Mouse (Mus musculus) liver, embryonic 16.5 days (tissue): ENCODE measurements around the gene Dusp18. TPM values are rescaled to one million over a fixed set of nuclear protein-coding genes. Genes with fewer than 3 reads are reported as not detected.
A peak's percentile ranks its signal among the peaks of the same experiment; 100 is the strongest.

Experiments
- ATAC-seq: fragments of 200-750 bp; cut with Nextera tagmentation; 2 replicates; pipeline ENCODE4 v1.8.0; 2017; ENCODE audit warnings: low read depth, mild to moderate bottlenecking, moderate number of reproducible peaks, moderate library complexity
- H3K27ac ChIP-seq: fragments of 300-500 bp; sonication (generic); 2 replicates; pipeline ENCODE4 v1.5.1; 2014; ENCODE audit warnings: mild to moderate bottlenecking, low read length
- H3K27me3 ChIP-seq: fragments of 300-500 bp; sonication (generic); 2 replicates; pipeline ENCODE4 v1.6.1; 2014; ENCODE audit warnings: low read depth, low read length, mixed read lengths; ENCODE audit not compliant: control insufficient read depth, insufficient read depth
- H3K36me3 ChIP-seq: fragments of 300-500 bp; sonication (generic); 2 replicates; pipeline ENCODE4 v1.6.1; 2014; ENCODE audit warnings: mild to moderate bottlenecking; ENCODE audit not compliant: control insufficient read depth, insufficient read depth
- H3K4me1 ChIP-seq: fragments of 300-500 bp; sonication (generic); 2 replicates; pipeline ENCODE4 v1.6.1; 2014; ENCODE audit warnings: low read depth, low read length, mixed read lengths; ENCODE audit not compliant: control insufficient read depth
- H3K4me2 ChIP-seq: fragments of 300-500 bp; sonication (generic); 2 replicates; pipeline ENCODE4 v1.6.1; 2014; ENCODE audit warnings: low read depth, low read length, mixed read lengths
- H3K4me3 ChIP-seq: fragments of 300-500 bp; sonication (generic); 2 replicates; pipeline ENCODE4 v1.5.1; 2014; ENCODE audit warnings: low read depth, mild to moderate bottlenecking, low read length
- H3K9ac ChIP-seq: fragments of 300-500 bp; sonication (generic); 2 replicates; pipeline ENCODE4 v1.6.1; 2014; ENCODE audit warnings: low read depth, low read length
- H3K9me3 ChIP-seq: fragments of 300-500 bp; sonication (generic); replicated peaks from 2 replicates; pipeline ENCODE4 v1.6.1; 2016; ENCODE audit warnings: low read length; ENCODE audit not compliant: control insufficient read depth
- WGBS: fragments of 180-500 bp; shearing (Covaris S2); extraction: QIAGEN DNeasy Blood & Tissue Kit; methylation state at CpG from one replicate; pipeline ENCODE4 v1.1.7; 2014; ENCODE audit not compliant: insufficient replicate concordance; 5-methylcytosine and 5-hydroxymethylcytosine counted together
- polyA plus RNA-seq: library from polyadenylated mRNA; unstranded; fragments of >200 nt; fragmentation: Nextera tagmentation; extraction: Ambion mirVana; gene quantifications from 2 replicates; pipeline ENCODE4 v1.2.1, GENCODE M21; 2015

Gene Dusp18
- polyA plus RNA-seq, 1 experiment from 2014 or later: 0.28 TPM

DNA sequence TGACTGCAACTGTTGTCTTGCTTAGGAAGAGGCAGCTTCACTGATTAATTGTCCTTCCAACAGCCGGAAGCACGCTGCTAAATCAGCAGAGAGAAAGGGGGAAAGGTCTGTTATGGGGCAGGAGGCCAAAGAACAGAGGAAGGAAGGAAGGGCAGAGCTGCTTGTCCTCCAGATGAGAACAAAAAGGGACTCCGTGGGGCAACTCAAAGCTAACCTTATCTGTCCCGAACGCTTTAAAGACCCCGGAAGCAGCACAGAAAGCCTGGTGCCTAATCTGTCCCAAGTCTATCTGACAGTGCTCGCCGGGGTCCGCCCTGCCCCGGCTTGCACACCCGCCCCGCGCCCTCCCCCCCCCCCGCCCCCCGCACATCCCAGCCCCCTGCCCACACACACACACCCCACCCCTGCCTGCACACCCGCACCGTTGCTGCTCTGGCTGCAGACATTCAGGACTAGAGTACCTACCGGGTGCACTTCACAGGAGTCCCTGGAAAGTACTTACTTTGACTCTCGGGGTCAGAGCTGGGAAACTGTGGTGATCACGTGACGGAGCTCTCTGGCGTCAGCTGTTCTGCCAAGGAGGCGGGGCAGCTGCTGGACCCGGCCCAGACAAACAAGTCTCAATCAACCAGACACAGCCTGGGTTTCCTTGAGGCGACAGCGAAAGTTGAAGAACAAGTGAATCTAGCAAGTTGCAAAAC, 36.6 kb downstream of the Dusp18 start, which contains the start of gene Tcn2:
TSS of gene Tcn2 (minus strand) at position 649 of the 701 bp plus-strand sequence.
- H3K4me1 ChIP-seq: no peaks in the 10 kb centered on the region
- peak within 1 kb of the TSS; percentile 26; the same call in 1 of the 2 replicates for H3K9ac ChIP-seq
- H3K4me2 ChIP-seq: peak within 1 kb of the TSS; percentile 49
- H3K4me3 ChIP-seq: peak within 1 kb of the TSS; percentile 51
- no peak within 1 kb of the TSS for H3K27ac ChIP-seq
- ATAC-seq: peak; percentile 78
- WGBS: under 1% methylated on average over 20 of the region's 26 CpGs
- no peaks in the 10 kb centered on the region for H3K27me3 ChIP-seq
- no peaks in the 10 kb centered on the region for H3K9me3 ChIP-seq
- no peaks in the 10 kb centered on the region for H3K36me3 ChIP-seq

DNA sequence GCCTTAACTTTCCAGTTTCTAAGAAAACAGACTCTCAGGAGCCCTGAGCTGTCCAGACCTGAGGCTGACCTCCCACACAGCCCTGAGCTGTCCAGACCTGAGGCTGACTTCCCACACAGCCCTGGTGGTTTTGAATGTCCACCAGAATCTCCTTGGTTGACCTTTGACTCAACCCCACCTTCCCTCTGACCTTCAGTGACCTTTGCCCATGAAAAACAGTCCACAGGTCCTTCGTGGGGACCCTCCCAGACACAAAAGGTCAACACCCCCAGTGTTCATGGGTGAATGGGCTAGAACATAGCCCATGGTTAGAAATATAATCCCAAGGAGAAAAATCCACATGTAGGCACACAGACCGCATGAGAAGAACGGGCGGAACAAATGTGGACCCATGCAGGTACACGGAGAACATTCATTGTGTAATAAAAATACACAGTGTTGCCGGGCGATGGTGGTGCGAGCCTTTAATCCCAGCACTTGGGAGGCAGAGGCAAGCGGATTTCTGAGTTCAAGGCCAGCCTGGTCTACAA, 38.8 kb downstream of the Dusp18 start:
- no peak overlapping the region for H3K4me2 ChIP-seq
- no peaks in the 10 kb centered on the region for H3K27me3 ChIP-seq
- 73% methylated on average over 9 of the region's 9 CpGs for WGBS
- no peak overlapping the region for H3K4me3 ChIP-seq
- no peak for ATAC-seq
- no peaks in the 10 kb centered on the region for H3K9me3 ChIP-seq
- no peak overlapping the region for H3K9ac ChIP-seq
- H3K27ac ChIP-seq: no peak overlapping the region
- no peaks in the 10 kb centered on the region for H3K36me3 ChIP-seq
- H3K4me1 ChIP-seq: no peaks in the 10 kb centered on the region

DNA sequence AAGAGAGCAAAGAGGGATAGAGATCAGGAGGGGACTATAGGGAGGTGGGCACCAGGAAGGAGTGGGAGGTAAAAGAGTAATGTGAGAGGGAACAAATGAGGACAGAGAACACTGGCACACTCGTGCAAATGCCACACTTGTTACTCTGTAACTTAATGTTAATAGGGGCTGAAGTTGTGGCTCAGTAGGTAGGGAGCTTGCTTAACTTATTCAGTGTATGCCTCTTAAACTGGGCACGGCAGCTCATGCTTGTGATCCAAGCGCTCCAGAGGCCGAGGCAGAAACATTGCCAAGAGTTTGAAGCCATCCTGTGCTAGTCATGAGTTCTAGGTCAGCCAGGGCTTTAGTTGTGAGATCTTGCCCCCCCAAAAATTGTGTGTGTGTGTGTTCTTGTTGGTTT, 40.1 kb downstream of the Dusp18 start:
- no peaks in the 10 kb centered on the region for H3K9me3 ChIP-seq
- no peak overlapping the region for H3K4me3 ChIP-seq
- no peaks in the 10 kb centered on the region for H3K36me3 ChIP-seq
- H3K4me2 ChIP-seq: no peak overlapping the region
- H3K27ac ChIP-seq: no peak overlapping the region
- H3K27me3 ChIP-seq: no peaks in the 10 kb centered on the region
- ATAC-seq: no peak
- no peaks in the 10 kb centered on the region for H3K4me1 ChIP-seq
- 57% methylated on average over 4 of the region's 4 CpGs for WGBS
- no peak overlapping the region for H3K9ac ChIP-seq

DNA sequence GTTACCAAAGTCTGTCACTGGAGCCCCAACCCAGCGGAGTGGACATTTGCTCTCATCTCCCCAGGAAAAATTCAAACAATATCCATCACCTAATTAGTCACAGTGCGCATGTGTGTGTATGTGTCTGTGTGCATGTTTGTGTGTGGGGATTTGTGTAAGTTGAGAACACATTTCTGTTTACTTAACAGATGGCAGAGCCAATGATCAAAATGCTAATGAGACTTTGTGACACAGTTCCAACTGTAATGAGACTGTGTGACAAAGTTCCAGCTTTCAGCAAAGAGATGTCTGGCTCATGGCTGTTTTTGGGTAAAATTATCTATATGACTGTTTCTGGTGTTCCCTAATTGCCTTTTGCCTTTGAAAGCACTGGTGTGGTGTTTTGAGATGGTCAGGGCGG, 41.3 kb downstream of the Dusp18 start:
- H3K27me3 ChIP-seq: no peaks in the 10 kb centered on the region
- WGBS: 60% methylated on average over 3 of the region's 3 CpGs

DNA sequence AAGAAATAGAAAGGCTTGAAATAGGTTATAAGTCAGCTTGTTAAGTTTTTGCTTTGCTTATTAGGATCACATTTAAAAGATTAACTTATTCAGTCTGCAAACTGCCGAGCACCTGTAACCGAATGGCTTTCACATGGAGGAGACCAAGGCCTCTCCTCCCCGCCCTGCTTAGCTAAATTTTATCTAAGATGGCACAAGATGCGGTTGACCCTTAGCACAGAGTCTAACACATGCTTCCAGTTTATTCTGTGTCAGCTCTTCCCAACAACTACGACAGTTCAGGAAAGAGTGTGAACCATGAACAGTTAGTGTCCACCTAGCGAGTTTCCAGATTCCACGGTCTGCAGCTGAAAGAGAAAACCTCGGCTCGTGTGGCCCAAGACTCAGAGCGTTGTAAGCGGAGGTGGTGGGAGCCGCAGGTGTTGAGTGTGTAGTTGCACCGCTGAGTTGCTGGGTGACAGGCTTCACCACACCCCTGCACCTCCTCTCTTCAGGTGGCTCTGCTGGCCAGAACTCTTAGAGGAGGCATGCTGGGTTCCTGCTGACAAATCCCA, 42.4 kb downstream of the Dusp18 start:
- 73% methylated on average over 13 of the region's 13 CpGs for WGBS
- Histone ChIP-seq H3K9me3 (no peaks in the 10 kb centered on the region), H3K4me2 (no peak overlapping the region), H3K27ac (no peak overlapping the region), H3K9ac (no peak overlapping the region), H3K4me3 (no peak overlapping the region), H3K36me3 (no peaks in the 10 kb centered on the region), H3K27me3 (no peaks in the 10 kb centered on the region), H3K4me1 (no peaks in the 10 kb centered on the region)
- ATAC-seq: no peak

More for the DNA sequence above, 41.3 kb downstream of the Dusp18 start:
- Histone ChIP-seq H3K27ac (no peak overlapping the region), H3K4me3 (no peak overlapping the region), H3K36me3 (no peaks in the 10 kb centered on the region), H3K4me2 (no peak overlapping the region), H3K4me1 (no peaks in the 10 kb centered on the region), H3K9ac (no peak overlapping the region), H3K9me3 (no peaks in the 10 kb centered on the region)
- no peak for ATAC-seq

DNA sequence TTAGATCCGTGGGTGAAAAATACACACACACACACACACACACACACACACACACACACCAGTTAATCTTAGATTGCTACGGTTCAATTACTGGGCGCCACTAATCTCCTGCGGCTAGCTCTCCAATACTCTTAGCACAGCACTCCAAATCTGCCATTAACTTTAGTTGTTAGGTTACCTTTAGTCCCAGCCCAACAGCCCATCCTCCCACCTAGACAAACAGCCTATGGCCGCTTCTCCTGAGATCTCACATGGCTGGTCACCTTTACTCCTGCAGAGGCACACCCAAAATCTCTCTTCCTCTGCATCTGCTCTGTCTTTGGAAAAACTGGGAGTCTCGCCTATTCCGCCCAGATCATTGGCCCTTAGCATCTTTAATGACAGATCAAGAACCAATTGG, 46.3 kb downstream of the Dusp18 start:
- Histone ChIP-seq H3K27me3 (peaks cover 5% of the 10 kb centered on the region; the same call in 1 of the 2 replicates), H3K36me3 (no peaks in the 10 kb centered on the region), H3K4me1 (no peaks in the 10 kb centered on the region), H3K9me3 (no peaks in the 10 kb centered on the region), H3K27ac (no peak overlapping the region), H3K4me3 (no peak overlapping the region), H3K4me2 (no peak overlapping the region), H3K9ac (no peak overlapping the region)
- no peak for ATAC-seq
- 67% methylated on average over 7 of the region's 7 CpGs for WGBS

DNA sequence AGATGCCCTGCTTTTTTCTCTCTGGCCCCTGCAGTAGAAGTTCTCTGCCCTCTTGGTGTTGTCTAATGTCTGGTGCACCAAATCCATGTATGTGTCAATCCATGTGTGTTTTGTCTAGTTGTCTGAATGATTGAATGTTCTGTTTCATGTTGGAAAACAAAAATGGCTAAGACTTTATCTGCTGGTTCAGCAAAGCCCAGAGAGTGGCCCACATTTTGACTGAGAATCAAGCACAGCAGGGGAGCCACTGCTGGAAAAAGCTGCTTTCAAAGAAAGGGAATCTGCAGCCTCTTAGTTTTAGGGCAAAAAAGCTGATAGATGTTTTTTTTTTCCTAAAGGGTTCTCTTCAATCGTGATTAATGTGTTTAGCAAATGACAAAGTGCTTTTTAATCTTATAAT, 51.3 kb downstream of the Dusp18 start:
- ATAC-seq: no peak
- Histone ChIP-seq H3K27ac (no peak overlapping the region), H3K27me3 (peaks cover 5% of the 10 kb centered on the region; the same call in 1 of the 2 replicates), H3K36me3 (no peaks in the 10 kb centered on the region), H3K4me3 (no peak overlapping the region), H3K9me3 (no peaks in the 10 kb centered on the region), H3K4me1 (no peaks in the 10 kb centered on the region), H3K4me2 (no peak overlapping the region), H3K9ac (no peak overlapping the region)
- WGBS: 17% methylated on average over 1 of the region's 1 CpGs

Other genes starting within 250 kb of the Dusp18 start
- gene Morc2a, start 246.0 kb upstream of the Dusp18 start, polyA plus RNA-seq: 5.8 and 6.0 TPM in 2 replicates
- gene Osbp2, start 31.3 kb upstream of the Dusp18 start, polyA plus RNA-seq: 0.09 and 0.12 TPM in 2 replicates
- 0.06 TPM in 1 of 2 replicates, not detected in the other for gene 4921536K21Rik, start 142 bp upstream of the Dusp18 start, polyA plus RNA-seq
- gene Slc35e4, start 19.4 kb downstream of the Dusp18 start, polyA plus RNA-seq: 0.25 and 0.51 TPM in 2 replicates
- 34.8 and 37.3 TPM in 2 replicates for gene Tcn2, start 36.9 kb downstream of the Dusp18 start, polyA plus RNA-seq
- 32.4 and 37.9 TPM in 2 replicates for gene Pes1, start 68.7 kb downstream of the Dusp18 start, polyA plus RNA-seq
- 0.07 and 0.12 TPM in 2 replicates for gene 4930556J24Rik, start 81.5 kb downstream of the Dusp18 start, polyA plus RNA-seq
- 1.0 and 2.1 TPM in 2 replicates for gene Gal3st1, start 88.4 kb downstream of the Dusp18 start, polyA plus RNA-seq
- 4.7 and 6.3 TPM in 2 replicates for gene Sec14l4, start 136.2 kb downstream of the Dusp18 start, polyA plus RNA-seq
- not detected in 2 replicates for gene Sec14l3, start 169.6 kb downstream of the Dusp18 start, polyA plus RNA-seq
- 17.9 and 19.7 TPM in 2 replicates for gene Mtfp1, start 200.2 kb downstream of the Dusp18 start, polyA plus RNA-seq
- 11.6 and 12.0 TPM in 2 replicates for gene Sec14l2, start 228.2 kb downstream of the Dusp18 start, polyA plus RNA-seq
- 4.6 and 5.0 TPM in 2 replicates for gene Rnf215, start 240.0 kb downstream of the Dusp18 start, polyA plus RNA-seq